Mouse (Mus musculus) lung, postnatal 36 days (tissue): ENCODE results near the gene Nrap.
"Not testable (repeated sequence)": the region's sequence is repeated elsewhere in the genome, so short reads cannot be mapped to it uniquely, and the experiment has no call there.

Experiments
- DNase-seq: peaks from one replicate; pipeline ENCODE4 v3.0.0; 2022; ENCODE audit warnings: mixed read lengths

Nrap gene

DNA sequence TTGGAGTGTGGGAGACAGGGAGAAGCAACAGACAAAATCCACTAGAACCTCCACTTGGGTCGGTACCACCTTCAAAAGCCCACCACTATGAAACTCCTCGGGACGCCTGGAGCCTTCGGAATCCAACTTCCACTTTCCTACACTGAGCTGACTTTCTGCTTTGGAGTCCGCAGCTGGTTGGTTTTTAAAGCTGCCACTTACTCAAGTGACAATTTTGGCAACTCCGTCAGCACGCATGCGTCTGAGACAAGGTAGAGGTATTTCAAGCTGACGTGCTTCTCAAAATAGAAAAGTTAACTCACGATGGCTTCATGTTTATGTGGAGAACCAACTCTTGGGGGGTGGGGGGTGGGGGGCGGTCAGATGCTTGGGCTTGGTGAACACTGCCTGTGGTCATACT, at the start of gene Nrap:
Gene Nrap (minus strand): TSS at position 159 of the 400 bp plus-strand sequence.
- no peak for DNase-seq

DNA sequence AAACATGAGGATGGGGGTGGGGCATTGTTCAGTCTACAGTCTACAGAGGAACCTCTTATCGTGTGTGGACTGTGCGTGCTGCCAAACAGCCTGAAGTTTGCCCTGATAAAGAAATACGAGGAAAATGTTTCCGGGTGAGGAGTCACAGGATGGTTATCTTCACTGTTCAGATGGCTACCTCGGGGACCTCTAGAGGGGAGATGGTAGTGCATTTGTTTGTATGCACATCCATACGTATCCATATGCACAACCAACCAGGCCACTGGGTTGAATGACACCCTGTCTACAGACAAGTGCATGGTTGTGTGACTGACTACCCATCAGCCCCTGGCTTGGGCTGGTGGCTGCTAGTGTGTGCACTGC, 49.2 kb upstream of the Nrap start:
- peak; percentile 13 for DNase-seq

DNA sequence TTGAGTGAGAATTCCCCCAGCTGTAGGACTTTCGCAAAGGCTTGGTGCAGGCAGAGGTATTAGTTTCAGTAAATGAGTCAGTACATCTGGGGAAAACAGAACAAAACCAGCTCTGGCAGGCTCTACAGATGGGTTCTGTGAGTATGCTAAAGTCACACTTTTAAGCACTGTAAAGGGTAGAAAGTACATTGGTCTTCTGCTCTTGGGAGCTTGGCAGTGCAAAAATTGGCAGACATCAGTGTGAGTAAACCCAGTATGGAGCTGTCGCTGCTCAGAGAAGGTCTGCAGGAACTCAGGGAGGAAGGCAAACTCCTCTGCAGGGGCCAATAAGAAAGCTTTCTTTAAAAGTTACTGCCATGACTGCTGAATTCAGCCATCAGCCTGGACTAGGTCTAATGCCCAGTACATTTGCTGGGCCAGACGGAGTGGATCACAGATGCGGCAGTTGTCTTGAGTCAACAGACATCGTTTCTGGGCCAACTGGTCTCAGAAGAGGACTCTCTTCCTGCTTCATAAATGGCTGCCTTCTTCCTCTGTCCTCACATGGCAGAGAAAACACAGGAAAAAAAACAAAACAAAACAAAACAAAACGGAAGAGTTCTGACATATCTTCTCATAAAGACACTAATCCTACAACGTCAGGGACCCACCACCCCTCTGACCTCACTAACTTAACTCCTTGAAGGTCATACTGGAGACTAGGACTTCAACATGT, 48.7 kb upstream of the Nrap start:
- peak; percentile 54 for DNase-seq

DNA sequence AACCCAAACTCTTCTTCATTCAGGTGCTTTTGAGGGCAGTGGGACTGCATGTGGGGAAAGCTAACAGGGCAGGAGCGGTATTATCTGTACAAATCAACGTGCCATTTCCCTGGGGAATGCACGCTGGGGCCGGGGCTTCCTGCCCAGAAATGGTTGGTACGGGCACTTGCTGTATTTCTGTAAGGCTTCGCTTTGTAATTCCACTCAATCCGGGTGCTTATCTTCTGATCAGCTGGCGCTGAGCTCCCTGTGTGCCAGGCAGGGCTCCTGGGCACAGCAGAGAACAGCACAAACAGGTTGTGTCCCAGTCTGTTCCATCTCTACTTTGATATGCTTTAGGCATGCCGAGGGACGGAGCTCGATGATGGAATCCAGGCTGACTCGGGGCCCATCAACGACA, 46.5 kb upstream of the Nrap start:
- DNase-seq = no peak

DNA sequence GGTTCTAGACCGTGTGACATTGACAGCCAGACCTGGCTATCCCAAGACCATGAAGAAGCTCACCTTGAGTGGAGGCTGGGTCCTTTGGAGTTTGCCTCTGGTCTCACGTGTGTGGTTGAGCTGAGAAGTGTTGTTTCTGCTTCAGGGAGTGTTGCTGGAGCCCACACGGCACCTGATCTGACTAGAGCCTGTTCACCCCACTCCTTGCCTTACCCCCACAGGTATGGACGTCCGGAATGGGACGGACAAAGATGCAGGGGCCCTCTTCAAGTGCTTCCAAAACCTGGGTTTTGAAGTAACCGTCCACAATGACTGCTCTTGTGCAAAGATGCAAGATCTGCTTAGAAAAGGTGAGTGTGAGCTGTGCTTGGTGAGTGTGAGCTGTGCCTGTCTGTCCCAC, 43.7 kb upstream of the Nrap start:
- no peak for DNase-seq

DNA sequence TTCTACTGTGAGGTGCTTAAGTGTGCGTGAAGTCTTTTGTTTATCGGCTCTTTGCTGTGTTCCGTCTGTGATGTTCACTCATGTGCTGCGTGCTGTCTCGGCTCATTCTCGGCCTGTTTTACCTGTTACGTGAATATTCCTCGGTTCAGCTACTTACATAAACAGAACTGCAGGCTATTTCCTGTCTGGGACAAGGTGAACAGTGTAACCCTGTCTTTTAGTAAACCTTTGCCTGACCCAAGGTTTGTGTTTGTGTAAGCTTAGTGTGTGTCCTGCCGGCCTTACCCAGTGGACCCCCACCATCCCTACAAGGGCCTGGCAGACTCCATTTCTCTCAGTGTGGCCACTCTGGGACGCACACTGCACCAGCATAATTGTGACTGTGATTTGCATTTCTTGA, 42.9 kb upstream of the Nrap start:
- DNase-seq = no peak

DNA sequence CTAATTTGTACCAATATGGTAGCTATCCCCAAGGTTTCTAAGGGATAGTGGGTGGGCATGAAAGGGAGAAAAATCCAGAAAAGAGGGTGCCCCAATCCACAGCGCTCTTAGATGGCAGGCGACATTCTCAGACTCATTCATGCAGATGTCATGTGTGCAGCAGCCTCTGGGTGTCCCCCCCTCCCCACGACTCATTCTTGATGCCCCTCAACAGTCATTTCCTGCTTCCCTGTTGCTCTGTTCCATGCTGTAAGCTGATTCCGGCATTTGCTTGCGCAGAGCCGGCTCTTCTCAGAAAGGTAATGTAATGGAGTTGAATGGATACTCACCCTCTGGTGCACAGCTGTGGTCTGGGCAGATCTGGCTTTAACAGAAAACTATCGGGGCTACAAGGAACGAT, 40.5 kb upstream of the Nrap start:
- no peak for DNase-seq

DNA sequence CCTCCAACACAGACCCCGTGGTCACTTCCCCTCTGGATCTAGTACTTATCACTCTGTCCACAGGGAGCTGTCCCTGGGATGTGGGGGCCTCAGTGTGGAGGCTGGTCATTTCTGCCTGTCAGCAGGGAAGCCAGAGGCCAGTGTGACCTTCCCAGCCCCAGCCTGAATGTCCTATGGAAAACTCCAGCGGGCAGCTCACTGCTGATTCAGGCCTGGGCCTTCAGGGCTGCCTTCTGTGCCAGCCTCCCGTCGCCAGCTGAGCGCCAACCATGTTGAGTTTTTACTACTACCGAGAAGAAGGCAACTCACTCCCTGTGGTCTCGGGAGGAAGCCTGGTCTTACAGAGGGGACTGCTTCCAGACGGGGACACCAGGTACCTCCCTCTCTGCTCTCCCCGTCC, 35.7 kb upstream of the Nrap start:
- DNase-seq = no peak

DNA sequence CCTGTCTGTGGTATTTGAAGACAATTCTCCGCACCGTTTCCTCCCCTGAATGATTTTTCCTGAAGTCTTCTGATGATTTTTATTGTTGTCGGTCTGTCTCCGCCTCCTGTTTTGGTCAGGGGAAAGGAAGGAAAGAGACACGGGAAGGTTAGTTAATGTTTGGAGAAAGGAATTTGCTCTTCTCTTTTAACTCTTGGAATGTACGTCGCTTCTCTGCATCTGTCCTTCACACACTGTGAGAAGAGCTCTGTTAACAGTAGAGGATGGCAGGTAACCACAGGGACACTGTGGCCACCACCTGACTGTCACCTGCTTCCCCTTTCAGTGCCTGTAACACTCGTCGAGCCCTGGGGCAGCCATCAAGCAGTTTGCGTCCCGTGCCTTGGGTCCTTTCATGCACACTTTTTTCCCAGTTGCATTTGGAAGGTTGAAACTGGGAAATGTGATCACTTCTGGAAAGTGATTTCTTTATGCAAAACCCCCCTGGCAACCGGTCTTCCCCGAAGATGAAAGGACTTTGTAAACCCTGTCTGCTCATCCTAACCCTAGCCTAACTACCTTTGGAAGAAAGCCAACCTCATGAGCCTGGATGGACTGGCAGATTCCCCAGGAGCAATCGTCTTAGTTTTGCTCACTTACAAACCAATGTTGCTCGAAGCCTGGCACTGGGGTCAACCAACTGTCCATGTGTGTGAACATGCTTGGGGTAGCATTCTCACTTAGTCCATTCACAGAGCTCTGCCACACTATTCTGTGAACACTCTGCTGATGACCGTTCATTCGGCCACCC, 35.0 kb upstream of the Nrap start:
- DNase-seq = no peak

DNA sequence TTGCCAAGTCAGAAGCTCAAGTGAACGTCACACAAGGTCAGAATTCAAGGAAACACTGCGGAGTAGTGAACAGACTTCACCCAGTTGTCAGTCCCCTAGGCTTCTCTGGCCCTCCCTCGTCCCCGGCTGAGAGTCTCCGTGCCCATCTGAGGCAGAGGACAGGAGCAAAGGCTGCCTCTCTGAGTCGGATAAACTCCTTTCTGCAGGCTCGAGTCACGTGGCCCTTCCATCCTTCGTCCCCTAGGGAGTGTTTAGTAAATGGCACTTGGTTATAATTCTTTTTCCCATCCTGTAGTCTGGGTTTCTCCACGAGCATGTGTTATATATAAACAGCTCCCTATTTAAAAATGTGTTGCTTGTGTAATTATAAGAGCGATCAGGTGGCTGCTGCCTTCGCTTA, 33.5 kb upstream of the Nrap start:
- DNase-seq = no peak

DNA sequence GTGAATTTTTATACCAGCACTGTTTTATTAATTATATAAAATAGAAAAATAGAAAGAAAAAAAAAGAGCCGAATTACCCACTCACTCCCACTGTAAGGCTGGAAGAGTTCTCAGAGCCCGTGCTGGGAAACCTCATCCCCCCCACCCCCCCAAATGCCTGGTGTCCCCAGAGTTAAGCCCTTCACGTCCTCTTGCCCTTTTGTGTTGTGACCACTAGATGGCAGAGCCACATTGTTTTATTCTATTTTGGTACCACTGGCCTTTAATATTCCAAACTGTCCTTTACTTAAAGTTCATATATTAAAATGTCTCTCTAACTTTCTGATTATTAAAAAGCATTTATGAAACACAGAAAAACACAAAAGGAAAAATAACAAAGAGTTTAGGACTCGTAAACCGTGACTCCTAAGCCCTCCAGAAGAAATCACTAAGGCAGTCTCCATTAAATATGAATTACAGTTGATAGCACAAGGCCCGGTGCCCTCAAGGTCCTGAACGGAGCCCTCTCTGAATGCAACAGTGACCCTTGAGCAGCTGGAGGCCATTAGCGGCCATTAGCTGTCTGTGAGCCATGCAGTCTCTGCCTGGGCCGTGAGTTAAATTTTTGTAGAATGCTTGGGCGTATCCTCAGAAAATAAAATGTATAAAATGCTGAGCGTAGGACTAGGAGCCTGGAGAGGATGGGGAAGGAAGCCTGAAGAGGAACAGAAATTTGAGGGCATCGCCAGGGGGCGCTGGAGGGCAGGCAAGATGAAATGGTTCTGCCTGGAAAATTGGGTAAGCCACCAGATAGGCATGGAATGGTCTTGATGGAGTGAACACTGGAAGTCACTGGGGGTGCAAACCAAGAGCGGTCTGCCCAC, 32.9 kb upstream of the Nrap start:
- DNase-seq = peak; percentile 92

DNA sequence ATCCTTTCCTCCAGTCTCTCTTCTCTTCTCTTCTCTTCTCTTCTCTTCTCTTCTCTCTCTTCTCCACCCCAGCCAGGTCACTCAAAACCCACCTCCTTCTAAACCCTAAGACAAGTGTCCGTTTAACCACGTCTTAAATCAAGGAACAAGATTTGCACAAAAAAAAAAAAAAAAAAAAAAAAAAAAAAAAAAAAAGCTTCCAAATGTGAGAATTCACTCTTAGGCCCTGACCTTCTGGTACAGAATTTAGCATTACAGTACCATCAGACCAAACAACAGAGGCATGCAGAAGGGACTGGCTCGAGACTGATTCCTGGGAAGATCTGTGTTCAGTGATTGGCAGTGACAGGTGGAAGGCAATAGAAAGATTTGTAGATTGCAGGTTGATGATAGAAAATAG, 30.5 kb upstream of the Nrap start:
- DNase-seq = no peak

DNA sequence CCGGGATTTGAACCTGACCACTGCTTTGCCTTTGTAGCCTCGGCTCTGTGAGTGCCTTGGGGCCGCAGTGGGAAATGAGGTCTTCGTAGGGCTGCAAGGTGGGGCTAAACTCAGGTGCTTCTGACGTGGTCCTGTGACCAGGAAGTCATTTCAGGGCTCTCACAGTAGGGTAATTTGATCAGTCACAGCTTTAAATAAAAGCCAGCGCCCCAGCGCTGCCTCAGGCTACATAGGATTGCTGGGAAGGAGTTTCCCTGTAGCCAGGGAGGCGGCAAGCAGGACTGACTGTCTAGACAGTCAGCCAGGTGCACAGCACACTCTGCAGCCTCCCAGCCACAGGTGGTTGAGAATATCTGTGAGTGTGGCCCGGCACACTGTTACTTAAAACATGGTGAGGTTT, 29.6 kb upstream of the Nrap start:
- DNase-seq = no peak

DNA sequence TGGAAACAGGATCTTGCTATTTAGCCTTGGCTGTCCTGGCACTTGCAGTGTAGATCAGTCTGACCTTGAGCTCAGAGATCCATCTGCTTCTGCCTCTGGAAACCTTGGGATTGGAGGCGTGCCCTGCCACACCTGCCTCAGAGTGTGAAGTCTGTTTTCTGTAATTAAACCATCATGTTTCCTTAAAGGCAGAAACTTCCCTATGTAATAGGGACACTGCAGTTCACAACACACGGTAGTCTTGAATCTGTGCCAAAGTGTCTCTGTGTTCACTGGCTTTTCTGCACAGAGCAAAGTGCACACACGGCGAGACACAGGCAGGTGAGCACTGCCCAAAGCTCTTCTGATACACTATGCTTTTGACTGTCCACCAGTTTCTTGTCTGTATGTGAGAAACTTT, 28.6 kb upstream of the Nrap start:
- no peak for DNase-seq

DNA sequence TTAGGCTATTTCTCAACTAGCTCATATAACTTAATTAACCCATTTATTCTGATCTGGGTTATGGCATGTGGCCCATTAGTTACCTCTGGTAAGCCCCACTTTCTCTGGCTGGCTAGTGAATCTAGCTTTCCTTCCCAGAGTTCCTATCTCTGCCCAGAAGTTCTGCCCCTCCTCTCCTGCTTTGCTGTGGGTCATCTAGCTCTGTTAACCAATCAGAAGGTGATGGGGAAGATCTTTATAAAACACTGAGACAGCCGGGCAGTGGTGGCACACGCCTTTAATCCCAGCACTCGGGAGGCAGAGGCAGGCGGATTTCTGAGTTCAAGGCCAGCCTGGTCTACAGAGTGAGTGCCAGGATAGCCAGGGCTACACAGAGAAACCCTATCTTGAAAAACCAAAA, 20.0 kb upstream of the Nrap start:
- DNase-seq = not testable (repeated sequence)

DNA sequence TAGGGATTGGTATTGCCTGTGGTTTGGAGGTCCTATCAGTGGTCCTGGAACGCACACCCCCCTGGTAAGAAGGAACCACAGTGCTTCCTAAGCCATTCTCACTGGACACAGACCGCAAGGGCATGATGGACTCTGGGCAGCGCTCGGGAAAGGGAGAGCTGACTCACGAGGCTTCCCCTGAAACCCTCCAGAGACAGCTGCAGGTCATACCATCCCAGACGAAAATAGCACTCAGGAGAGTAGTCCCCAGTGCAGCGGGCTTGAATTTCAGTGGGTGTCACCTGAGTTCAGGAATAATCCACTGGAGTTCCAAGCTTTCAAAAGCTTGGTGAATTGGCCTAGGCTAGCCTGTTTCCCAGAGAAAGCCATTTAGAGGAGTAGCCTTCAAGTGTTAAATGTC, 16.7 kb upstream of the Nrap start:
- no peak for DNase-seq

DNA sequence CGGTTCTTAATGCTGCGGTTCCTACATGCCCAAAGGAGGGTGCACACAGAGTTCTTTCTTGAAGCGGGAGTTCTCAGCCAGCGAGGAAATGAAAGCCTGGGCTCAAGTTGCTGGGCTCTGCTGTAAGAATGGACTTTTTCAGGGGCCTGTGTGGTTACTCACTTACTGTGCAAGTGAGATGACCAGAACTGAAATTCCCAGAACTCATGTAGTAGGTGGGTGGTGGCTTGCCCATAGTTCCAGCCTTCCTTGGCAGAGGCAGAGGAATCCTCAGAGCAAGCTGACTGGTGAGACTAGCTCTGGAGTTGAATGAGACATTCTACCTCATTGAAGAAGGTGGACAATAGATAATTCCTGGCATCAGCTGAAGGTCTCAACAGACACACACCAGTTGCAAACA, 16.0 kb upstream of the Nrap start:
- no peak for DNase-seq

DNA sequence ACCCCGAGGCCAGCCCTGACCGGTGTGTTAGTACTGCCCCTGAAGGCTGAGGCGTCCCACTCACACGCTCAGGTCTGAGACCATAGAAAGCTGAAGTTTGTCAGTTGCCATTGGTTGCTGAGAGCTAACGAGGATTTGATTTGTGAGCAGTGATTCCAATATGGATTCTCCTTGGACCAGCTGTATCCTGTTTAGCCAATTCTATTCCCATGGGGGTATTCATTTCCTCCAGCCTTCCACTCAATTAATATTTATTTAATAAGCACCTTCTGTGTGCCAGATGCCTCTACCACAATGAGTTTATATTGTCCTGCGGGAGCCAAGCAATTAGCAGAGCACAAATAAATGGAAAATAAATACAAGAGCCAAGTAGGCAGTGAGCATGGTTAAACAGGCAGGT, 12.0 kb upstream of the Nrap start:
- DNase-seq = no peak

DNA sequence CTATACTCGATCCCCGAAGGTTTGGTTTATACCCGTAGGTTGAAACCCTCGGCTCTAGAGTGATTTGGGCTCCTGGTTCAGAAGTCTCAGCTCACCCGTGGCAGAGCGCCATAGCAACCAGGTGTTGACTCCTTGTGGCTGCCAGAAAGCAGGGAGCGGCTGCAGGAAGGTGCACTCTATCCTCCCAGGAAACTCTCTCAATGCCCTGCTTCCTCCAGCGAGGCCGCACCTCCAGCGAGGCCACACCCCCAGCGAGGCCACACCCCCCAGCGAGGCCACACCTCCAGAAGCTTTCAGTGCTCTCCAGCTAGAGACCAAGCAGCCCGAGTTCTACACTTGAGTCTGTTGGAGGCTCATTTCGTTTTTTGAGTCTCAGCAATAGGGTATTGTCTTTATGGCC, 10.4 kb upstream of the Nrap start:
- DNase-seq = peak; percentile 93

DNA sequence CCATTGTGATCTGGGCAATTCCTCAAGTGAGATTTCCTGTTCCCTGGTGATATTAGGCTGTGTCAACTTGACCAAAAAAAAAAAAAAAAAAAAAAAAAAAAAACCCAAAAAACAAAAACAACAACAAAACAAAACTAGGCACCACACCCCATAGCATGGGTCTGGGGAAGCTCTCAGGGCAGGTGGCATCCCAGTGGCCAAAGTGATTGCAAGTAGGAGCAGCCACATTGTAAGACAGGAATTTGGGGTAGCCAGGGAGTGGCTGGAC, 8.6 kb upstream of the Nrap start:
- DNase-seq = no peak

DNA sequence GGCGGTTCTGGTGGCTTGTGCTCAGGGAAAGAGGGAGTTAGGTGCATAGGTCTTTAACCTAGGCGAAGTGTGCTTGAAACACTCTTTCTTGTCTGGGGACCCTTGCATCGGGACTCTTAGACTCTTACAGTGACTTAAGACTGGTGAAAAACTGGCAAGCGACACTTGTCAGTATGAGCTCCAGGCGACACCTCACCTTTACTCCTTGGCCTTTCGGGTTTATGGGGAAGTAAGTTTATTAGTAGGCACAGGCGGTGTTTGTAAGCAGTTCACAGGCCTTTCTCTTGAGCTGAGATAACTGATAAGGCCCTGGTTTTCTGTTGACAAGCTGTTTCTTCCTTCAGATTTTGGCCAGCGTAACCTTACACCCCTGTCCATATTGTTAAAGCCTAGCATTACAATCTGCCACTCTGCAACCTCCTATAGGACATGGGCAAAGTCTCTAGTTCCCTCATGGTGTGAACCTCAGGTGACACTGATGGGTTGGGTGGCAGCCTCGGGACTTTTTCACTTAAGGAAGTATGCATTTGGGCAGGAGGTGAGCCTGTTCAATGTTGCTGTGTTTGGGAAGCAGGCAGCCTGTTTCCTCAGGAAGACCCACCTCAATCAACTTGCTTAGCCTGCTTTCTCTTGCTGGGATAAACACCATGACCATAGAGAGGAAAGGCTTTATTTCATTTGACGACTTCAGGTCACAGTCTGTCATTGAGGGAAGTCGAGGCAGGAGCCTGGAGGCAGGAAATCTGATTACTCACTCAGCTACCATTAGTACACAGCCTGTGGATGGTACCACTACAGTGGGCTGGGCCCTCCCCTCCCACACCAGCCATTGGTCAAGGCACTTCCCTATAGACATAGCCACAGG, 8.1 kb upstream of the Nrap start:
- DNase-seq = peak; percentile 47

DNA sequence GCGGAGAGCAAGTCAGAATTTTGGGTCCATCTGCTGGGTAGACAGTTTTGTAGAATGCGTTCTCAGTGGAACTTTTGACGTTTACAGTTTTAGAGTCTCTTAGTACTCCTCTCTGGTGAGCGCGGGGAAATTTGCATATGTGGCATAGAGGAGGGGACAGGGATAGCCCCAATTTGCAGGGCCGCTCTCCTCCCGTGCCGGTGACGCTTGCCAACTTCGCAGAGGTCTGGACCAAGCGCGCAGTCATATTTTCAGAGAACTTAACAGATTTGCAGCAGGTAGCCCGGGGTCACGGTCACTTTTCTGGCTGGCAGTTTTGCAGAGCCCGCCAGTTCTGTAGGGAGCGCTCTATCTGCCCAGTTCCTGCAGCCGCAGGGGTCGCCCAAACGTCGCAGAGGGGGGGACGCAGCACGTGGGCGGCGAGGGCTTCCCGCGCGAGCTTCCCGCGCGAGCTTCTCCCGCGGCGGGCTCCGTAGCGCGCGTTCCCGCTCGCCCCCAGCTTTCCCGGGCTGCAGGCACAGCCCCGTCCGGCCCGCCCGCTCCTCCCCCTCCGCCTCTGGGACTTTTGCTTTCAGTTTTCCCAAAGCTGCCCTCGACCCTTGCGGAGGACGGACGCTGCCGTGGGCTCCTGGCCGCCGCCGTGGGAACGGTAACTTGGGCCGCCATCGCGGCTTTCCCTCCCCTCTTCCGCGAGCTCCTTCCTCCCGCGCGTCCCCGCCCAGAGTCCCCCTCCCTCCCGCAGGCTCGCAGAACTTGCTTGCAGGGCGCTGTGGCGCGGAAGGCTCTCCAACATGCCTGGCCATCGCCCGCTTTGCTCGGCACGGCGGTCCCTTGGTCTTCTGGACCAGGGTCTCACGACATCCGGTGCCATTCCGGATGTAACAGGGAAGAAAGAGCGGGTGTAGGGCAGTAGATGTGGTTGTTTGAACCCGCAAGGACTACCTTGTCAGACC, 7.1 kb upstream of the Nrap start, which contains the start of gene Casp7:
Gene Casp7 (plus strand): TSS at position 461 of the 953 bp plus-strand sequence.
- peak; percentile 81 for DNase-seq
